Mouse (Mus musculus): ENCODE results near the gene Stat6.

DNA sequence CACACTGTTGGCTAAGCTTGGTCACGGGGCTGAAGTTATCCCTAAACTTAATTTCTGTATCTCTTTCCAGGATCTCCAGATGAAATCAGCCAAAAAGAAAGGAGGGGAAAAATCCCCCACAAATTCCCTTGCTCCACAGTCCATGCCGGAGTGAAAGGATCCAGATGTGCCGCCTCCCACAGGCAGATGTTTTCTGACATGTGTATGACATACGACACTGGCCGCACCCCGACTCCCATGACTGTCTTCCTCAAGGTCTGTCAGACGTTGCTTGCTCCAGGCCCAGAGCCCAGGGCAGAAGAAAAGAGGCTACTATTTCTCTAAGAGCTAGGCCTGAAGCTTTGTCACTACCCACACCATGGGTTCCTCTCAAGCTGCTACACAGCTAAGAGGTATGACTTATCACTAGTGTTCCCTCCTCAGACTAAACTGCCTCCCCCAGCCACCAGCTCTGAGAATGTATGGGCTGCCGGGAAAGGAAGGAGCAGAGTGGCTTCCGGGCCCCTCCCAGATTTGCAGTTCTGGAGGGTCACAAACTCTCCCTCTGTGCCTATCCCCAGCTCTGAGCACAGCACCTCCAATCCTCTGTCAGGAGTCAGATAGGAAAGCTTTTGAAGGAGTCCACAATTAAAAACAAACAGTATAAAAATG lies 33.2 kb upstream of the Stat6 start:
- TF ChIP-seq GATA1 (IDR thresholded peaks at IDR 0.05; ENCODE audit: borderline replicate concordance, low read length): no peak
- TF ChIP-seq FLI1 (IDR thresholded peaks at IDR 0.05; ENCODE audit: low read length): no peak

Data from megakaryocyte, embryonic 14.5 days (primary cell).